Mouse (Mus musculus) erythroblast, embryonic 14.5 days (primary cell): ENCODE measurements around the gene St5. TPM values are rescaled to one million over a fixed set of nuclear protein-coding genes. Genes with fewer than 3 reads are reported as not detected.
A peak's percentile ranks its signal among the peaks of the same experiment; 100 is the strongest.

Experiments used
- H3K27me3 ChIP-seq: 2 replicates; pipeline ENCODE4 v1.6.1; 2012; ENCODE audit warnings: inconsistent platforms; ENCODE audit not compliant: control insufficient read depth
- H3K36me3 ChIP-seq: 2 replicates; pipeline ENCODE4 v1.6.1; 2012; ENCODE audit warnings: mild to moderate bottlenecking, inconsistent platforms; ENCODE audit not compliant: control insufficient read depth
- H3K4me1 ChIP-seq: 2 replicates; pipeline ENCODE4 v1.6.1; 2012; ENCODE audit warnings: inconsistent platforms; ENCODE audit not compliant: control insufficient read depth
- H3K4me3 ChIP-seq: replicated peaks from 2 replicates; pipeline ENCODE3; 2012; ENCODE audit warnings: moderate library complexity, mild to moderate bottlenecking, inconsistent platforms
- H3K9me3 ChIP-seq: 2 replicates; pipeline ENCODE4 v1.6.1; 2012; ENCODE audit warnings: low read length, inconsistent platforms, mixed read lengths; ENCODE audit not compliant: control insufficient read depth
- GATA1 ChIP-seq: IDR thresholded peaks from 2 replicates; pipeline ENCODE4 v1.6.1; 2012; ENCODE audit warnings: low read length, inconsistent platforms, mixed read lengths
- TAL1 ChIP-seq: IDR thresholded peaks from 3 replicates; pipeline ENCODE4 v1.6.1; 2012; ENCODE audit warnings: low read length, inconsistent platforms, mixed read lengths
- polyA plus RNA-seq: library from polyadenylated mRNA; stranded (reverse); fragments of >175 nt; gene quantifications from 2 replicates; pipeline ENCODE4 v1.2.3, GENCODE M21; 2012

St5 gene
- polyA plus RNA-seq, 1 experiment: 1.3 TPM

- TF ChIP-seq TAL1: no peak
- no peak for TF ChIP-seq GATA1
- Histone ChIP-seq H3K4me1 (no peaks in the 10 kb centered on the region), H3K27me3 (no peaks in the 10 kb centered on the region), H3K4me3 (no peak overlapping the region), H3K9me3 (no peaks in the 10 kb centered on the region), H3K36me3 (no peaks in the 10 kb centered on the region)
These were observed 16.7 kb downstream of the St5 start for GRCm38 (mm10) chr7:109686585-109687128.

- Histone ChIP-seq H3K9me3 (no peaks in the 10 kb centered on the region), H3K4me1 (no peaks in the 10 kb centered on the region), H3K27me3 (no peaks in the 10 kb centered on the region), H3K4me3 (no peak overlapping the region), H3K36me3 (no peaks in the 10 kb centered on the region)
- no peak for TF ChIP-seq GATA1
- TF ChIP-seq TAL1: no peak
These were observed 22.5 kb downstream of the St5 start for GRCm38 (mm10) chr7:109680879-109681278.

DNA sequence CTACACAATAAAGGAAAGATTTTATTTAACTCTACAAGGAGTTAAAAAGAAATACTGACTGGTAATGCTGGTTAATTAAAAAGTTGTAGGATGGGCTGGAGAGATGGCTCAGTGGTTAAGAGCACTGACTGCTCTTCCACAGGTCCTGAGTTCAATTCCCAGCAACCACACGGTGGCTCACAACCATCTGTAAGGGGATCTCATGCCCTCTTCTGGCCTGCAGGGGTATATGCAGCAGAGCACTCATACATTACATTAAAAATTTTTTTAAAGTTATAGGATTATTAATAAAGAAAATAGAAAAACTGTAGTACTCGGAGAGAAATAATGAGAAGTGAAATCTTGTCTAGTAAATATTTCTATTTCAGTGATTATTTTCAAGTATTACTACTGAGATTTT, 23.1 kb downstream of the St5 start:
- H3K27me3 ChIP-seq: no peaks in the 10 kb centered on the region
- H3K9me3 ChIP-seq: no peaks in the 10 kb centered on the region
- no peaks in the 10 kb centered on the region for H3K4me1 ChIP-seq
- no peaks in the 10 kb centered on the region for H3K36me3 ChIP-seq
- TF ChIP-seq GATA1: no peak
- no peak for TF ChIP-seq TAL1
- H3K4me3 ChIP-seq: no peak overlapping the region

DNA sequence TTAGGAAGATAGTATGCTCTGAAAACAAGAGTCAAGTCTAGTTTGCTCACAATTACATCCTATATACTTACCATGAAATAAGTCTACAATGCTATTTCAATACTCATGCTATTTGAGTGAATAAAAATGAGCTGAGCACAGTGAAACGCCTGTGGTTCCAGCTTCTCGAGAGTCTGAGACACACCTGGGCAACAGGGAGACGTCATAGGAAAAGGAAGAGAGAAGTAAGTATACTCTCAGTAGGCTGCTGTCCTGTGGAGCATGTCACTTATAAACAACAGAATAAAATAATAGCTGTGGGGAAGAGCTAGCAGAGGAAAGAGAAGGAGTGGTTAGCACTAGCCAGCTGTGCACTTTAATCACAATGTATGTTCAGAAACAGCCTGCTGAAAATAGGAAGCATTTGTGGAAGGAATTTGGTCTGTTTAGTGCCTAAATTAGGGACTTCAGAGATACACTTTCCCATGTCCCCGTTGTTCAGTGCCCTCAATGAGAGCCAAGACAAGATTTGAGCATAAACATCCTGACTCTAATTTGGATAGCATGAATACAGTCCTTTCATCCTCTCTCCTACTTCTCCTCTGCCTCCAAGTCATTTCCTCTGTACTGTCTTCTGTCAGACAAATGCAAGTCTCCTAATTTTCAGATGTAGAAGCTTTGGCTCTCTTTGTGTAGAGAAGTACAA, 28.3 kb downstream of the St5 start:
- no peaks in the 10 kb centered on the region for H3K36me3 ChIP-seq
- H3K4me1 ChIP-seq: peaks cover 14% of the 10 kb centered on the region
- no peaks in the 10 kb centered on the region for H3K9me3 ChIP-seq
- no peak for TF ChIP-seq GATA1
- no peak for TF ChIP-seq TAL1
- H3K4me3 ChIP-seq: no peak overlapping the region
- H3K27me3 ChIP-seq: peaks cover 19% of the 10 kb centered on the region

- Histone ChIP-seq H3K27me3 (peaks cover 25% of the 10 kb centered on the region), H3K4me1 (peaks cover 16% of the 10 kb centered on the region), H3K4me3 (peak overlapping the region; percentile 63), H3K9me3 (no peaks in the 10 kb centered on the region), H3K36me3 (no peaks in the 10 kb centered on the region)
- TF ChIP-seq TAL1: no peak
- TF ChIP-seq GATA1: no peak
These were observed 31.6 kb downstream of the St5 start for GRCm38 (mm10) chr7:109671581-109672471.

- Histone ChIP-seq H3K36me3 (no peaks in the 10 kb centered on the region), H3K9me3 (no peaks in the 10 kb centered on the region), H3K4me1 (peaks cover 16% of the 10 kb centered on the region), H3K27me3 (peaks cover 25% of the 10 kb centered on the region), H3K4me3 (no peak overlapping the region)
- TF ChIP-seq TAL1 (no peak), GATA1 (no peak)
These were observed 33.8 kb downstream of the St5 start for GRCm38 (mm10) chr7:109669426-109670170.

DNA sequence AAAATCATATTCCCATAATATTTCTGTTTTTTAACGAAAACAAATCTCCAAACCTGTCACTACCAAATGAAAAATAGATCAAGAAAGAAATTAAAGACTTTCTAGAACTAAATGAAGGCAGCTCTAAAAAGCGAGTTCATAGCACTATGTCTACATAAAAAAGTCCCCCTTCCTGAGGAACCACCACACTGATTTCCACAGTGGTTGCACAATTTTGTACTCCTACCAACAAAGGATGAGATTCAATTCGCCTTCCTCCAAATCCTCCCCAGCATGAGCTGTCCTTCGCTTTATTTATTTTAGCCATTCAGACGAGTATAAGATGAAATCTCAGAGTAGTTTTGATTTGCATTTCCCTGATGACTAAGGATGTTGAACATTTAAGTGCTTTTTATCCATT, 36.7 kb downstream of the St5 start:
- Histone ChIP-seq H3K27me3 (peaks cover 17% of the 10 kb centered on the region), H3K36me3 (no peaks in the 10 kb centered on the region), H3K4me1 (peaks cover 10% of the 10 kb centered on the region), H3K4me3 (no peak overlapping the region), H3K9me3 (no peaks in the 10 kb centered on the region)
- TF ChIP-seq TAL1 (no peak), GATA1 (no peak)

GRCm38 (mm10) chr7:109662626-109663025, 40.8 kb downstream of the St5 start:
- Histone ChIP-seq H3K27me3 (no peaks in the 10 kb centered on the region), H3K36me3 (no peaks in the 10 kb centered on the region), H3K9me3 (no peaks in the 10 kb centered on the region), H3K4me3 (no peak overlapping the region), H3K4me1 (peaks cover 25% of the 10 kb centered on the region)
- no peak for TF ChIP-seq GATA1
- no peak for TF ChIP-seq TAL1
